Mouse (Mus musculus): ENCODE measurements around the gene Tada2a. TPM values are rescaled to one million over a fixed set of nuclear protein-coding genes. Genes with fewer than 3 reads are reported as not detected.

Gene Tada2a
- polyA plus RNA-seq, 1 experiment from 2014 or later: 31.0 TPM

DNA sequence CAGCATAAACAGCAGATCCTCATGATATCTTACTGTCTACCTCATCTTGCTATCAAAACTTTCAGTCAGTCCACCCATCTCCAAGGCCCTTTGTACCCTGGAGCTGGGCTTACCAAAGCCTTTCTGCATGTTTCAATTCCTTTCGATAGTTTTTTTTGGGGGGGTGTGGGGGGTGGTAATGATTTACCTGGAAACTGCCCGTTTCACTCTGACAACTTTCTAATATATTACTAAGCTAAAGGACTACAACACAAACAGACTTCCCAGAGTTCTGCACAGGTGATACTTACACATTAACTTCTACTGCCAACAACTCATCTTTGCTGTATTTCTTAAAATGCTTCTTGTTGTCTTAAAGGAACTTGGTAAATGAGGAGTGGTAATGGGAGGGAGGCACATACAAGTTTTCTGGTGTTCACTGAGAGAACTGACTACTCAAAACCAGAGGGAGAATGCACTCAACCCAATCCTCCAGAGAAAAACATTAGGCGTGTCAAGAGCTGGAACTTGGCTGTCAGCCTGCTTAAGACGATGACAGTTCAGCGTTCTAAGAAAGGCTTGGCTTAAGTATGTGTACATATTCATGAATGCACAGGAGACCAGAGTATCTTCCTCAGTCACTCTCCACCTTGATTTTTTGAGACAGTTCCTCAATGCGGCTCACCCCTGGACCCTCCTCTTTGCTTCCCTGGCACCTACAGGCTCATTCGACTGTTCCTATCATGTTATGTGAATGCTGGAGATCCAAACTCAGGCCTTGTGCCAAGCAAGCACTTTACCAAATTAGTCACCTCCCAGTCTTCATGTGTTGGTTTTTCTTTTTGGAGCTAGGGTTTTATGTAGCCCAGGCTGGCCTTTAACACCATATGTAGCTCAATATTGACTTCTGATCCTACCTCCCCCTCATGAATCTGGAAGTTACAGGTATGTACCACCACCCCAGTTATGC is 55.3 kb downstream of the Tada2a start:
- Histone ChIP-seq H3K4me2 (ENCODE audit: low read length) (no peak overlapping the region), H3K27ac (replicated peaks; ENCODE audit: low read depth, low read length) (no peak overlapping the region), H3K4me1 (ENCODE audit: control insufficient read depth, insufficient read depth, low read length) (no peaks in the 10 kb centered on the region), H3K36me3 (ENCODE audit: control insufficient read depth, insufficient read depth, low read length) (peaks cover 11% of the 10 kb centered on the region), H3K4me3 (replicated peaks; ENCODE audit: low read depth, low read length) (no peak overlapping the region), H3K9ac (replicated peaks; ENCODE audit: low read length) (no peak overlapping the region), H3K9me3 (ENCODE audit: control insufficient read depth, low read length) (no peaks in the 10 kb centered on the region), H3K27me3 (ENCODE audit: control insufficient read depth, insufficient read depth, low read length) (peaks cover 10% of the 10 kb centered on the region)
- DNase-seq (no peak), ATAC-seq (ENCODE audit: low FRiP score, low TSS enrichment) (no peak)
- WGBS: 70% methylated on average over 7 of the region's 7 CpGs

GRCm38 (mm10) chr11:84072904-84073651 is 56.3 kb downstream of the Tada2a start:
- no peak overlapping the region for H3K4me2 ChIP-seq (ENCODE audit: low read length)
- no peak overlapping the region for H3K27ac ChIP-seq (replicated peaks; ENCODE audit: low read depth, low read length)
- no peak overlapping the region for H3K4me3 ChIP-seq (replicated peaks; ENCODE audit: low read depth, low read length)
- peaks cover 14% of the 10 kb centered on the region for H3K27me3 ChIP-seq (ENCODE audit: control insufficient read depth, insufficient read depth, low read length)
- H3K9me3 ChIP-seq (ENCODE audit: control insufficient read depth, low read length): no peaks in the 10 kb centered on the region
- no peaks in the 10 kb centered on the region for H3K4me1 ChIP-seq (ENCODE audit: control insufficient read depth, insufficient read depth, low read length)
- H3K36me3 ChIP-seq (ENCODE audit: control insufficient read depth, insufficient read depth, low read length): peaks cover under 1% of the 10 kb centered on the region
- no peak for DNase-seq
- 59% methylated on average over 9 of the region's 9 CpGs for WGBS
- H3K9ac ChIP-seq (replicated peaks; ENCODE audit: low read length): no peak overlapping the region
- no peak for ATAC-seq (ENCODE audit: low FRiP score, low TSS enrichment)

GRCm38 (mm10) chr11:84069034-84069370 is 60.4 kb downstream of the Tada2a start, which contains the start of gene Dusp14:
Gene Dusp14, minus strand, starts transcription at chr11:84069261.
- no peaks in the 10 kb centered on the region for H3K36me3 ChIP-seq (ENCODE audit: control insufficient read depth, insufficient read depth, low read length)
- H3K27me3 ChIP-seq (ENCODE audit: control insufficient read depth, insufficient read depth, low read length): peaks cover 36% of the 10 kb centered on the region
- no peak for ATAC-seq (ENCODE audit: low FRiP score, low TSS enrichment)
- 14% methylated on average over 11 of the region's 11 CpGs for WGBS
- no peak for DNase-seq
- no peak within 1 kb of the TSS for H3K27ac ChIP-seq (replicated peaks; ENCODE audit: low read depth, low read length)
- peak within 1 kb of the TSS; percentile 64 for H3K4me3 ChIP-seq (replicated peaks; ENCODE audit: low read depth, low read length)
- peak within 1 kb of the TSS; percentile 94 for H3K4me2 ChIP-seq (ENCODE audit: low read length)
- H3K9ac ChIP-seq (replicated peaks; ENCODE audit: low read length): peak within 1 kb of the TSS; percentile 62
- no peaks in the 10 kb centered on the region for H3K9me3 ChIP-seq (ENCODE audit: control insufficient read depth, low read length)
- H3K4me1 ChIP-seq (ENCODE audit: control insufficient read depth, insufficient read depth, low read length): peaks cover 9% of the 10 kb centered on the region; the same call in 1 of the 2 replicates

DNA sequence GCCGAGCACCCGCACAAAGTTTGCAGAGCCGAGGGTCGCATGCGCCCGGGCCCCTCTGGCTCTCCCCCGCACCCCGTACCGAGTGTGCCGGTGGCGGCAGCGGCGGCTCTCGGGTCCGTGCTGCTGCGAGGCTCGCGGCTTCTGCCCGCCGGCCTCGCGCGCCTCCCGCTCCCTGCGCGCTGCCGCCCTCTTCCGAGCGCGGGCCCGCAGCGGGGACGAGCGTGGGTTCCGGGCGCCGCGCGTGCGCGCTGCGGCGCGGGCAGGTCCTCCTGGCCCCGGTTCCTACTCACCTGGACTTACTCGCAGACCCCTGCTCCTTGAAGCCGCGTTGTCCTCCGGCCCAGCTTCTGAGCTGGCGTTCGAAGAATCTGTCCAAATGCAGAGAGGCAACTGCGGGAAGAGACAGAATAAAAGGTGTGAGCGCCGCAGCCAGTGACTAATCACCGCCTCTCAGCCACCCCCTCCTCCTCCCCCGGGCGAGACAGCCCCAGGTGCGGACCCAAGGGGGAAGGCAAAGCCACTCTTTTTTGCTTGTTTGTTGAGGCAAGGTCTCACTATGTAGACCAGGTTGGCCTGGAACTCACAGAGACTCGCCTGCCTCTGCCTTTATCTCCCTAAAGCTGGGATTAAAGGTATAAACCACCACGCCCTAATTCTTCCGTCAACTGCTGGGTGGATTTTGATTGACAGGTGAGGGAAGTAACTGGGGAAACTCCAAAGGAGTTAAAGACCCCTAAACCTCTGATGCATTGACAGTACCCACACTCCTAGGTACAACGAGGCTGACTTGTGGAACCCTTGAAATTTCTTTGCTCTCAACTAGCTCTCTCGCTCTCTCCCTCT is 61.0 kb downstream of the Tada2a start:
- Histone ChIP-seq H3K27ac (replicated peaks; ENCODE audit: low read depth, low read length) (no peak overlapping the region), H3K27me3 (ENCODE audit: control insufficient read depth, insufficient read depth, low read length) (peaks cover 36% of the 10 kb centered on the region), H3K4me1 (ENCODE audit: control insufficient read depth, insufficient read depth, low read length) (peaks cover 9% of the 10 kb centered on the region; the same call in 1 of the 2 replicates), H3K9ac (replicated peaks; ENCODE audit: low read length) (peak overlapping the region; percentile 62), H3K4me3 (replicated peaks; ENCODE audit: low read depth, low read length) (peak overlapping the region; percentile 64), H3K36me3 (ENCODE audit: control insufficient read depth, insufficient read depth, low read length) (no peaks in the 10 kb centered on the region), H3K9me3 (ENCODE audit: control insufficient read depth, low read length) (no peaks in the 10 kb centered on the region), H3K4me2 (ENCODE audit: low read length) (peak overlapping the region; percentile 94)
- peak; percentile 87 for DNase-seq
- peak; percentile 57; the same call in 1 of the 2 replicates for ATAC-seq (ENCODE audit: low FRiP score, low TSS enrichment)
- 3% methylated on average over 61 of the region's 63 CpGs for WGBS

GRCm38 (mm10) chr11:84067720-84068190 is 61.6 kb downstream of the Tada2a start:
- no peak for DNase-seq
- no peaks in the 10 kb centered on the region for H3K9me3 ChIP-seq (ENCODE audit: control insufficient read depth, low read length)
- peak overlapping the region; percentile 94 for H3K4me2 ChIP-seq (ENCODE audit: low read length)
- H3K36me3 ChIP-seq (ENCODE audit: control insufficient read depth, insufficient read depth, low read length): no peaks in the 10 kb centered on the region
- WGBS: 1% methylated on average over 21 of the region's 21 CpGs
- H3K4me3 ChIP-seq (replicated peaks; ENCODE audit: low read depth, low read length): peak overlapping the region; percentile 64
- peaks cover 36% of the 10 kb centered on the region for H3K27me3 ChIP-seq (ENCODE audit: control insufficient read depth, insufficient read depth, low read length)
- peak overlapping the region; percentile 62 for H3K9ac ChIP-seq (replicated peaks; ENCODE audit: low read length)
- H3K27ac ChIP-seq (replicated peaks; ENCODE audit: low read depth, low read length): no peak overlapping the region
- no peak for ATAC-seq (ENCODE audit: low FRiP score, low TSS enrichment)
- peaks cover 9% of the 10 kb centered on the region; the same call in 1 of the 2 replicates for H3K4me1 ChIP-seq (ENCODE audit: control insufficient read depth, insufficient read depth, low read length)

GRCm38 (mm10) chr11:84066927-84067645 is 62.3 kb downstream of the Tada2a start:
- WGBS: 6% methylated on average over 18 of the region's 18 CpGs
- DNase-seq: peak; percentile 32
- Histone ChIP-seq H3K27ac (replicated peaks; ENCODE audit: low read depth, low read length) (no peak overlapping the region), H3K9me3 (ENCODE audit: control insufficient read depth, low read length) (no peaks in the 10 kb centered on the region), H3K9ac (replicated peaks; ENCODE audit: low read length) (no peak overlapping the region), H3K36me3 (ENCODE audit: control insufficient read depth, insufficient read depth, low read length) (no peaks in the 10 kb centered on the region), H3K4me3 (replicated peaks; ENCODE audit: low read depth, low read length) (peak overlapping the region; percentile 64), H3K4me1 (ENCODE audit: control insufficient read depth, insufficient read depth, low read length) (peaks cover 9% of the 10 kb centered on the region; the same call in 1 of the 2 replicates), H3K27me3 (ENCODE audit: control insufficient read depth, insufficient read depth, low read length) (peaks cover 36% of the 10 kb centered on the region), H3K4me2 (ENCODE audit: low read length) (peak overlapping the region; percentile 94)
- ATAC-seq (ENCODE audit: low FRiP score, low TSS enrichment): no peak

DNA sequence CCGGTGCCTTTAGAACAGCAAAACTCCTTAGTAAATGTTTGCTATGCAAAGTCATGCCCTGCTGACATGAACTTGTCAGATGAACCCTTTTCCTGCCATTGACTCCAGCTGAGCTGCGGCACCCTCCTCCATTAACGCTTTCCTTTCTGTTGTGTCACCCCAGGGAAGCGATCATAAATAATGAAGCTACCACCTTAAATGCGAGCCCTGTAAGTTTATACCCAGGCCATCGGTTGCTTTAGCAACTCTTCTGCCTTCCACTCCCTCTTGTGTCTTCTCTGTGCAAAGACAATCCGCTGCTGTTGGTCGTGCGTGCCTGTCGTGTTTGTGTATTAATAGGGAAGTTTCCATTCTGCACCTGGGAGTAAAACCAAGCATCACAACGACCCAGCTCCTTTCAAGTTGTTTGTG is 63.3 kb downstream of the Tada2a start:
- WGBS: 10% methylated on average over 11 of the region's 11 CpGs
- no peaks in the 10 kb centered on the region for H3K9me3 ChIP-seq (ENCODE audit: control insufficient read depth, low read length)
- ATAC-seq (ENCODE audit: low FRiP score, low TSS enrichment): no peak

More for the DNA sequence above, 63.3 kb downstream of the Tada2a start:
- Histone ChIP-seq H3K4me2 (ENCODE audit: low read length) (peak overlapping the region; percentile 9; the same call in 1 of the 2 replicates), H3K27me3 (ENCODE audit: control insufficient read depth, insufficient read depth, low read length) (peaks cover 36% of the 10 kb centered on the region), H3K36me3 (ENCODE audit: control insufficient read depth, insufficient read depth, low read length) (no peaks in the 10 kb centered on the region), H3K27ac (replicated peaks; ENCODE audit: low read depth, low read length) (no peak overlapping the region), H3K4me3 (replicated peaks; ENCODE audit: low read depth, low read length) (no peak overlapping the region), H3K4me1 (ENCODE audit: control insufficient read depth, insufficient read depth, low read length) (peaks cover 9% of the 10 kb centered on the region; the same call in 1 of the 2 replicates), H3K9ac (replicated peaks; ENCODE audit: low read length) (no peak overlapping the region)
- peak; percentile 64 for DNase-seq
